Mouse (Mus musculus) brain, embryonic 14.5 days (tissue): ENCODE results near the gene Plce1.

ENCODE experiments used
- CTCF ChIP-seq: fragments of 200-500 bp; IDR thresholded peaks from 2 replicates; pipeline ENCODE4 v1.5.1; 2012; ENCODE audit warnings: inconsistent platforms, mild to moderate bottlenecking, moderate library complexity, borderline replicate concordance; ENCODE audit not compliant: insufficient read depth, insufficient read length; ENCODE audit errors: extremely low read depth
- POLR2A ChIP-seq: fragments of 200-500 bp; IDR thresholded peaks from 2 replicates; pipeline ENCODE4 v1.6.1; 2012; ENCODE audit warnings: mild to moderate bottlenecking, inconsistent platforms, borderline replicate concordance; ENCODE audit not compliant: poor library complexity, insufficient read depth, insufficient read length, severe bottlenecking; ENCODE audit errors: extremely low read depth

- TF ChIP-seq CTCF (no peak), POLR2A (no peak)
Observed at GRCm38 (mm10) chr19:38819427-38819802, 338.5 kb downstream of the Plce1 start.
